Mouse (Mus musculus): ENCODE measurements around the gene C1rb.

DNA sequence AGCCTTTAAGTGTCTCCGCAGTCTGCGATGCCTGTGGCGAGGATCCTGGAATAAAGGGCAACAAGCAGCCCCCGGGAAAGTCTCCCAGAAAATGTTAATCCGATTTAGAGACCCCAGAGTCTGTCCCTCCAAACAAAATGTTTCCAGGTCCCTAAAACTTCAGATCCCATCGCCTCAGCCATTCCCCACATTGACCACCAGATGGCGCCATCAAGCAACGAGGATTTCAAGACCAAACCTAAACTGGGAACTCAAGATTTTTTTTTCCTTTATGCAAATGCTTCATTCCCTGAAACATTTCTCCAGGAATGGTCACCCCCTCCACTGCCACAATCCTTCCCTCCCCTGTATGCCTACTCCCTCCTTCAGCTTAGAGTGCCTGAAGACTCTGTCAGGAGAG, at the start of gene C1rb:
- TF ChIP-seq TAL1 (IDR thresholded peaks at IDR 0.05; ENCODE audit: low read length): no peak
- TF ChIP-seq GATA1 (IDR thresholded peaks at IDR 0.05; ENCODE audit: low read length): no peak

Measured in erythroblast, embryonic 14.5 days (primary cell).